Mouse (Mus musculus) bone marrow, adult 2 months (tissue): Measurements from ENCODE around the gene Poc1a.
A peak's percentile ranks its signal among the peaks of the same experiment; 100 is the strongest.

ENCODE experiments used
- CTCF ChIP-seq: fragments of 200-500 bp; IDR thresholded peaks from 2 replicates; pipeline ENCODE4 v1.5.1; 2011; ENCODE audit warnings: low read length, control low read depth; ENCODE audit not compliant: control insufficient read depth, insufficient read depth
- POLR2A ChIP-seq: fragments of 200-500 bp; IDR thresholded peaks from 2 replicates; pipeline ENCODE4 v1.6.1; 2011; ENCODE audit warnings: low read depth, mild to moderate bottlenecking, control low read depth, low read length, borderline replicate concordance; ENCODE audit not compliant: control insufficient read depth

GRCm38 (mm10) chr9:106280386-106280785 lies 475 bp upstream of the Poc1a start:
- TF ChIP-seq CTCF (peak; percentile 76), POLR2A (no peak)
